Mouse (Mus musculus): ENCODE data around the gene Pnpla5. TPM values are rescaled to one million over a fixed set of nuclear protein-coding genes. Genes with fewer than 3 reads are reported as not detected.

Gene Pnpla5
- polyA plus RNA-seq, 1 experiment = not detected

DNA sequence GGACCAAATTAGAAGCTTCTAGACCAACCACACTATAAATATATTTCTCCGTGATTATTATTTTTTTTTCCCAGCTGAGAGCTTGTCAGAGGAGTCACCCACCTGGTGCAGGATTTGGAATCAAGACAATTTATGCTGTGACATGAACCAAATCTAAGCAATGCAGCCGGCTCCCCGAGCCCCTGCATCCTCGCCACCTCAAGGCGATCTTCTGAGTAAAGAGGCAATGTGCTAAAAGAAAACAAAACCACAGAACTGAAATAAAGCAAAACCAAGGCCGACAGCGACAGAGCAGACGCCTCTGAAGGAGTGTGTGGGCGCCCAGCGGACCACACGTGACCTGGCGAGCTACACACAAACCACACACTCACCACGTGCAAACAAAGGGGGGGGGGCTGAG lies 44.3 kb downstream of the Pnpla5 start:
- no peaks in the 10 kb centered on the region for H3K36me3 ChIP-seq (ENCODE audit: control insufficient read depth)
- no peak for TF ChIP-seq TAL1 (IDR thresholded peaks at IDR 0.05; ENCODE audit: low read length)
- no peak for TF ChIP-seq GATA1 (IDR thresholded peaks at IDR 0.05; ENCODE audit: low read length)
- no peaks in the 10 kb centered on the region for H3K9me3 ChIP-seq (ENCODE audit: control insufficient read depth, low read length)
- H3K27me3 ChIP-seq (ENCODE audit: control insufficient read depth) = peaks cover 2% of the 10 kb centered on the region
- no peak overlapping the region for H3K4me3 ChIP-seq (replicated peaks)
- H3K4me1 ChIP-seq (ENCODE audit: control insufficient read depth) = peaks cover 3% of the 10 kb centered on the region; the same call in 1 of the 2 replicates

GRCm38 (mm10) chr15:84077151-84077550 lies 45.8 kb downstream of the Pnpla5 start:
- H3K4me3 ChIP-seq (replicated peaks) = no peak overlapping the region
- H3K27me3 ChIP-seq (ENCODE audit: control insufficient read depth) = peaks cover 8% of the 10 kb centered on the region
- no peaks in the 10 kb centered on the region for H3K9me3 ChIP-seq (ENCODE audit: control insufficient read depth, low read length)
- no peaks in the 10 kb centered on the region for H3K36me3 ChIP-seq (ENCODE audit: control insufficient read depth)
- H3K4me1 ChIP-seq (ENCODE audit: control insufficient read depth) = peaks cover 3% of the 10 kb centered on the region; the same call in 1 of the 2 replicates
- TF ChIP-seq TAL1 (IDR thresholded peaks at IDR 0.05; ENCODE audit: low read length) (no peak), GATA1 (IDR thresholded peaks at IDR 0.05; ENCODE audit: low read length) (no peak)

- no peaks in the 10 kb centered on the region for H3K4me1 ChIP-seq (ENCODE audit: control insufficient read depth)
- H3K36me3 ChIP-seq (ENCODE audit: control insufficient read depth) = no peaks in the 10 kb centered on the region
Measured at GRCm38 (mm10) chr15:84074705-84075185, 48.2 kb downstream of the Pnpla5 start.

GRCm38 (mm10) chr15:84073911-84074704 lies 48.9 kb downstream of the Pnpla5 start:
- TF ChIP-seq TAL1 (IDR thresholded peaks at IDR 0.05; ENCODE audit: low read length) = no peak
- no peak for TF ChIP-seq GATA1 (IDR thresholded peaks at IDR 0.05; ENCODE audit: low read length)

More at GRCm38 (mm10) chr15:84074705-84075185, 48.2 kb downstream of the Pnpla5 start:
- H3K4me3 ChIP-seq (replicated peaks) = no peak overlapping the region
- TF ChIP-seq TAL1 (IDR thresholded peaks at IDR 0.05; ENCODE audit: low read length) = no peak
- no peak for TF ChIP-seq GATA1 (IDR thresholded peaks at IDR 0.05; ENCODE audit: low read length)
- H3K9me3 ChIP-seq (ENCODE audit: control insufficient read depth, low read length) = no peaks in the 10 kb centered on the region
- H3K27me3 ChIP-seq (ENCODE audit: control insufficient read depth) = peaks cover 22% of the 10 kb centered on the region

DNA sequence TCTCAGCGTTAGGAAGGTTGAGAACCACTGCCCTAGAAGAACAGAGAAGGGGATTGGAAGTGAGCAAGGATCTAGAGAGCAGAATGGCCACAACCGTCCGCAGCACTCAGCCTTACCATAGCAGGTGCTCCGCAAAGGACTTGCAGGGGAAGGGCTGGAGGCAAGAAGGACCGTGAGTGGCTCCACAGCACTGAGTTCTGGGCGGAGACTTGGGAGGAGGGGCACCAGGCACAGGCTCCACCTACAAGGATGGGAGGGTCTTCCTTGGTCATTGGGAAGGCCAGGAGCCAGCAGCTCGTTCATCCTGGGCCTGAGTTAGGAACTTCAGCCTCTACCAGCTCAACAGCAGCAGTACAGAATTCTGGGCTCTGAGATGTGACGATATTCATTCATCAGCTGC lies 49.9 kb downstream of the Pnpla5 start:
- Histone ChIP-seq H3K4me1 (ENCODE audit: control insufficient read depth) (no peaks in the 10 kb centered on the region), H3K36me3 (ENCODE audit: control insufficient read depth) (no peaks in the 10 kb centered on the region), H3K9me3 (ENCODE audit: control insufficient read depth, low read length) (no peaks in the 10 kb centered on the region), H3K27me3 (ENCODE audit: control insufficient read depth) (peaks cover 36% of the 10 kb centered on the region), H3K4me3 (replicated peaks) (no peak overlapping the region)
- no peak for TF ChIP-seq TAL1 (IDR thresholded peaks at IDR 0.05; ENCODE audit: low read length)
- TF ChIP-seq GATA1 (IDR thresholded peaks at IDR 0.05; ENCODE audit: low read length) = no peak

More at GRCm38 (mm10) chr15:84073911-84074704, 48.9 kb downstream of the Pnpla5 start:
- Histone ChIP-seq H3K36me3 (ENCODE audit: control insufficient read depth) (no peaks in the 10 kb centered on the region), H3K4me3 (replicated peaks) (no peak overlapping the region), H3K9me3 (ENCODE audit: control insufficient read depth, low read length) (no peaks in the 10 kb centered on the region), H3K27me3 (ENCODE audit: control insufficient read depth) (peaks cover 28% of the 10 kb centered on the region), H3K4me1 (ENCODE audit: control insufficient read depth) (no peaks in the 10 kb centered on the region)

GRCm38 (mm10) chr15:84072226-84072625 lies 50.7 kb downstream of the Pnpla5 start:
- no peaks in the 10 kb centered on the region for H3K4me1 ChIP-seq (ENCODE audit: control insufficient read depth)
- no peaks in the 10 kb centered on the region for H3K9me3 ChIP-seq (ENCODE audit: control insufficient read depth, low read length)
- H3K4me3 ChIP-seq (replicated peaks) = no peak overlapping the region
- TF ChIP-seq TAL1 (IDR thresholded peaks at IDR 0.05; ENCODE audit: low read length) = no peak
- H3K36me3 ChIP-seq (ENCODE audit: control insufficient read depth) = no peaks in the 10 kb centered on the region
- H3K27me3 ChIP-seq (ENCODE audit: control insufficient read depth) = peaks cover 39% of the 10 kb centered on the region

- peaks cover 48% of the 10 kb centered on the region for H3K27me3 ChIP-seq (ENCODE audit: control insufficient read depth)
- TF ChIP-seq GATA1 (IDR thresholded peaks at IDR 0.05; ENCODE audit: low read length) (no peak), TAL1 (IDR thresholded peaks at IDR 0.05; ENCODE audit: low read length) (no peak)
- no peak overlapping the region for H3K4me3 ChIP-seq (replicated peaks)
- no peaks in the 10 kb centered on the region for H3K4me1 ChIP-seq (ENCODE audit: control insufficient read depth)
- peaks cover 10% of the 10 kb centered on the region for H3K9me3 ChIP-seq (ENCODE audit: control insufficient read depth, low read length)
- H3K36me3 ChIP-seq (ENCODE audit: control insufficient read depth) = no peaks in the 10 kb centered on the region
Measured at GRCm38 (mm10) chr15:84070116-84070676, 52.8 kb downstream of the Pnpla5 start.

DNA sequence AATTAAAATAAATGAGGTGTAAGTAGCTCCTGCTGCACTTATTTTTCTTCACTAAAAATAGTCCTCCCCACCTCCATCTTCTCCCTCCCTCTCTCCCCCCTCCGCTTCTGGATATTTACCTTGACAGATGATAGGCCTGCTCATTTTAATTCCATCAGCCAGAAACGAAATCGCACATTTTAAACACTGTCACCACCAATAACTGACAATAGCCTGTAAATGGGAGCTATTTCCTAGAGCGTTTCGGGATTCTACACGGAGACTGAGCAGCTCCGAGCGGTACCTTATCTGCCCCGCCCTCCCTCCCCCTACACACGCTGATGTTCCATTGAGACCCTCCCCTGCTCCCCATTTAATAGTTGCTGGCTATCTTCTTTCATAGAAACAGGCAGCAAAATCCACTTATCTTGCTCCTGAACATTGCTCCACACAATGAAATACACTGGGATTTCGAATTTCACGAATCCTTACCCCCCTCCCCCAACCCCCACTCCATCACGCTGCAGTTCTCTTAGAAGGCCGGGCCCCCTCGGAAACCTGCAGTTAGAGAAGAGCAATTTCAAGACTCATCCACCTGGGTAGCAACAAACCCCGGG lies 53.4 kb downstream of the Pnpla5 start:
- Histone ChIP-seq H3K36me3 (ENCODE audit: control insufficient read depth) (no peaks in the 10 kb centered on the region), H3K4me3 (replicated peaks) (no peak overlapping the region), H3K4me1 (ENCODE audit: control insufficient read depth) (no peaks in the 10 kb centered on the region), H3K27me3 (ENCODE audit: control insufficient read depth) (peaks cover 53% of the 10 kb centered on the region), H3K9me3 (ENCODE audit: control insufficient read depth, low read length) (peaks cover 14% of the 10 kb centered on the region)
- TF ChIP-seq GATA1 (IDR thresholded peaks at IDR 0.05; ENCODE audit: low read length) (no peak), TAL1 (IDR thresholded peaks at IDR 0.05; ENCODE audit: low read length) (no peak)

GRCm38 (mm10) chr15:84065701-84066100 lies 57.3 kb downstream of the Pnpla5 start:
- Histone ChIP-seq H3K4me3 (replicated peaks) (no peak overlapping the region), H3K4me1 (ENCODE audit: control insufficient read depth) (no peaks in the 10 kb centered on the region), H3K9me3 (ENCODE audit: control insufficient read depth, low read length) (peaks cover 19% of the 10 kb centered on the region), H3K36me3 (ENCODE audit: control insufficient read depth) (no peaks in the 10 kb centered on the region), H3K27me3 (ENCODE audit: control insufficient read depth) (peaks cover 41% of the 10 kb centered on the region)
- no peak for TF ChIP-seq GATA1 (IDR thresholded peaks at IDR 0.05; ENCODE audit: low read length)
- TF ChIP-seq TAL1 (IDR thresholded peaks at IDR 0.05; ENCODE audit: low read length) = no peak
